Mouse (Mus musculus): Measurements from ENCODE around the gene Ppil6. TPM values are rescaled to one million over a fixed set of nuclear protein-coding genes. Genes with fewer than 3 reads are reported as not detected.

Gene Ppil6
- polyA plus RNA-seq (2021; fragmentation: Nextera tagmentation) = 4.2 and 4.5 TPM in 2 replicates
- long read RNA-seq, experiment 1, transcript Ppil6-201 (8 exons, 1,068 nt) = major isoform, 6 of 15 reads
- long read RNA-seq, experiment 1, partial matches to known transcripts = 2 of 15 reads
- long read RNA-seq, experiment 1, other reads (novel, unspliced or antisense) = 4 of 15 reads
- long read RNA-seq, experiment 2, transcript Ppil6-201 (8 exons, 1,068 nt) = major isoform, 6 of 12 reads
- long read RNA-seq, experiment 2, partial matches to known transcripts = 0 of 12 reads
- long read RNA-seq, experiment 2, other reads (novel, unspliced or antisense) = 6 of 12 reads

DNA sequence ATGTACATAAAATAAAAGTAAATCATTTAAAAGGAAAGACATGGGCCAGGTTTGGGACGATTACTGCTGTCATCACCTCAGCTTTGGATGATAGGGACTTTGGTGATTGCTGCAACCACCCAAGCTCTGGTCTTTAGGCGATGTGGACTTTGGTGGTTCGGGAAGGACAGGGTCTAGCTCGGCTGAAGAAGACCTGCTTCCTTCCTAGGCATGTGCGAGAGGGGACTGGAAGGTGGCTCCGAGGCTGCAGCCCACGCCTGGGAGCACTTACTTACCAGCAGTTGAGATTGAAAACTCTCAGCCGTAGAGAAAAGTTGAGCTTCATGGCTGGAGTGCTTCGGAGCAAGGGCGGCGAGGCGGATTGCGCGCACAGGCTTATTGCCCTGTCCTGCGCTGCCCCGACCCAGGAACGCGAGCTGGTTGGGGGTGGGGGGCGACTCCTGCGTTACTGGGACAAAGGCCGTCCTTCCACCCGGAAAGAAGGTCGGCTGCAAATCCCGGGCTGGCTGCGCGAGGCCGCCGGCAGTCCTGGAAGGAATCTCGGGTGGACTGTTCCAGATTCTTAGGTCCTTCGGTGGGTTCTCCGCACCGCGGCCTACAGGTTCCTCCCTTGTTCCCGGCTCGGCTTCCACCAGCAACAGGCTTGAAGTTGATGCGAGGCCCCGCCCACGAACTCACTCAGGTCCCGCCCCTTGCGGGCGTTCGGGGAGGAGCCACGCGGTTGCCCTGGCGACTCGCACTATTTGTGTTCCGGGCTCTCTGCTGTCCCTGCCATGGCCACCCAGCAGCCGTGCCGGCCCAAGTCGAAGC lies at the start of gene Ppil6, which contains the start of gene Smpd2:
TSS of gene Ppil6 (plus strand) at position 732 of the 810 bp plus-strand sequence.
TSS of gene Smpd2 (minus strand) at position 662 of the 810 bp plus-strand sequence.

DNA sequence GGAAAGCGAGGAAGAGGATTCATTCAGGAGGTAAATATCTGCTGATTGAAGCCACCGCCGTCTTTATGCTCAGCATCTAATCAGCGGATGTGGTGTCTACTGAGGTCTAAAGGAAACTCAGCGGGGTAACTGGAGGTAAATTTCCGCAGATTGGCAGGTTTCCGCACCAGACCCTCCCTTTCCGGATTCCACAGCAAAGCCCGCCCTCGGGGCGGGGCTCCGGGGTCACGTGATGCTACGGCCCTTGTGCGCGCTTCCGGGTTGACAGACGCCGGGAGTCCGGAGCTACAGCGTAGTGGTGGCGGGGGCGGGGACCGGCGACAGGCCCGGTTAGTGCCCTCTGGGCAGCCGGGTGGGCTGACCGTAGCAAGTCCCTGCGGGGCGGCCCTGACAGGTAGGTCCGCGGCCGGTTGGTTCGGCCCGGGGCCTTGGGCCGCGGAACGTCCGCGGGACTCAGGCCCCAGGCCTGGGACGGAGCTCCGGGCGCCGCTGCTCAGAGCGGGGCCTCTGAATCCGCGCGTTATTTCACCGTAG lies 40.0 kb upstream of the Ppil6 start, which contains the start of gene Zbtb24:
TSS of gene Zbtb24 (plus strand) at position 247 of the 534 bp plus-strand sequence.

GRCm38 (mm10) chr10:41476171-41477017 lies 13.8 kb upstream of the Ppil6 start, which contains the start of gene Mical1:
Mical1 (plus strand) TSS chr10:41476314.

DNA sequence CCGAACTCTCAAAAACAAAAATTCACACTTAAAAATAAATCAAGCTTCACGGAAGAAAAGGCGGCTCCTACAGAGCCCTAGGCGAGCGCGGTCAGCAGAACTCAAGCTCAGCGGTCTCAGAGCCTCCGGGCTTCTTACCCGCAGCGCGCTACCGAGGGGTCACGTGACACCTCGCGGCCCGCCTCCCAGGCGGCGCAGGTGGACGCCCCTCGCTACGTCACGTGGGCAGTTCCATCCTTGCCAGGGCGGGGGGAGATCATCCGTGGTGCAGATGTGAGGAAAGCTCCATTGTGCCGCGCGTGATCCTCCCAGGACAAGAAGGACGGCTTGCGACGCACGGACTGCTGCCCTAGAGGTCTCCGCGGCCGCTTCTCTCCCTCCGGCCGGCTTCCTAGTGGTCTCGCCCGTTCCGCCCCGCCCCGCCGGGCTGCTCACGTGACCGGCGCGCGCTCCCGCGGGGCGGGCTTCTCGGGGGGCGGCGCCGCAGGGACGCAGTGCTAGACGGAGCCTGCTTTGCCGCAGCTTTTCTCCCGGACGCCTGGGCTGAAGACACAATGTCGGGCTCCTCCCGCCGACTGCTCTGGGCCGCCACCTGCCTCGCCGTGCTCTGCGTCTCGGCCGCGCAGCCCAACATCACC lies 28.9 kb downstream of the Ppil6 start, which contains the start of gene Cd164:
TSS of gene Cd164 (plus strand) at position 434 of the 638 bp plus-strand sequence.

Other genes with a start within 250 kb of the Ppil6 start
- gene Fig4, start 187.2 kb upstream of the Ppil6 start, polyA plus RNA-seq (2021; fragmentation: Nextera tagmentation) = 21.3 and 21.4 TPM in 2 replicates
- gene Ak9, start 186.5 kb upstream of the Ppil6 start, polyA plus RNA-seq (2021; fragmentation: Nextera tagmentation) = 0.04 and 0.11 TPM in 2 replicates
- 6.9 and 8.8 TPM in 2 replicates for gene Zbtb24, start 40.1 kb upstream of the Ppil6 start, polyA plus RNA-seq (2021; fragmentation: Nextera tagmentation)
- gene Mical1, start 14.1 kb upstream of the Ppil6 start, polyA plus RNA-seq (2021; fragmentation: Nextera tagmentation) = 4.4 and 4.8 TPM in 2 replicates
- 16.3 and 21.8 TPM in 2 replicates for gene Smpd2, start 70 bp upstream of the Ppil6 start, polyA plus RNA-seq (2021; fragmentation: Nextera tagmentation)
- gene Cd164, start 29.0 kb downstream of the Ppil6 start, polyA plus RNA-seq (2021; fragmentation: Nextera tagmentation) = 53.3 and 60.6 TPM in 2 replicates
- gene Ccdc162, start 226.2 kb downstream of the Ppil6 start, polyA plus RNA-seq (2021; fragmentation: Nextera tagmentation) = 0.21 and 0.51 TPM in 2 replicates

All from left cerebral cortex, adult 6 months (tissue).